Mouse (Mus musculus) liver, adult 2 months (tissue): ENCODE results near the gene Fblim1. TPM values are rescaled to one million over a fixed set of nuclear protein-coding genes. Genes with fewer than 3 reads are reported as not detected.
"Not testable (repeated sequence)": the region's sequence is repeated elsewhere in the genome, so short reads cannot be mapped to it uniquely, and the experiment has no call there.

Source experiments
- DNase-seq: peaks from one replicate; pipeline ENCODE4 v3.0.0-alpha.2; 2011; ENCODE audit warnings: low read depth, low spot score; ENCODE audit errors: extremely low read depth
- H3K27ac ChIP-seq: fragments of 200-500 bp; replicated peaks from 2 replicates; pipeline ENCODE4 v1.5.1; 2012; ENCODE audit warnings: low read depth, mild to moderate bottlenecking, control low read depth, inconsistent platforms, low read length; ENCODE audit not compliant: insufficient read depth
- H3K27me3 ChIP-seq: fragments of 200-500 bp; 2 replicates; pipeline ENCODE4 v1.6.1; 2012; ENCODE audit warnings: mild to moderate bottlenecking, moderate library complexity, low read length, inconsistent platforms; ENCODE audit not compliant: control insufficient read depth, insufficient read depth
- H3K36me3 ChIP-seq: fragments of 200-500 bp; 2 replicates; pipeline ENCODE4 v1.6.1; 2012; ENCODE audit warnings: low read length, inconsistent platforms; ENCODE audit not compliant: control insufficient read depth, insufficient read depth
- H3K4me1 ChIP-seq: fragments of 200-500 bp; 2 replicates; pipeline ENCODE4 v1.6.1; 2011; ENCODE audit warnings: low read length; ENCODE audit not compliant: control insufficient read depth, insufficient read depth
- H3K4me3 ChIP-seq: fragments of 200-500 bp; 2 replicates; pipeline ENCODE4 v1.5.1; 2011; ENCODE audit warnings: low read depth, mild to moderate bottlenecking, control low read depth, low read length, moderate library complexity; ENCODE audit not compliant: insufficient read depth
- H3K79me2 ChIP-seq: fragments of 200-500 bp; 2 replicates; pipeline ENCODE4 v1.6.1; 2012; ENCODE audit warnings: inconsistent platforms, mild to moderate bottlenecking, low read length, moderate library complexity; ENCODE audit not compliant: control insufficient read depth, insufficient read depth
- H3K9ac ChIP-seq: fragments of 200-500 bp; 2 replicates; pipeline ENCODE4 v1.6.1; 2012; ENCODE audit warnings: low read depth, mild to moderate bottlenecking, control low read depth, inconsistent platforms, low read length
- CTCF ChIP-seq: fragments of 200-500 bp; IDR thresholded peaks from 2 replicates; pipeline ENCODE4 v1.5.1; 2011; ENCODE audit warnings: low read depth, low read length, control low read depth
- POLR2A ChIP-seq: fragments of 200-500 bp; IDR thresholded peaks from 2 replicates; pipeline ENCODE4 v1.6.1; 2011; ENCODE audit warnings: low read length, control low read depth; ENCODE audit not compliant: insufficient read depth; ENCODE audit errors: extremely low read depth
- WGBS: fragments of 180-500 bp; shearing (Covaris S2); methylation state at CpG from one replicate; pipeline ENCODE4 v1.1.7; 2018; 5-methylcytosine and 5-hydroxymethylcytosine counted together
- polyA plus RNA-seq: library from polyadenylated mRNA; depleted of rRNA; stranded (reverse); fragments of >200 nt; gene quantifications from 2 replicates; pipeline ENCODE4 v1.2.3, GENCODE M21; 2012
- total RNA-seq: library from RNA; depleted of rRNA; stranded (reverse); fragments of >200 nt; gene quantifications from 2 replicates; pipeline ENCODE4 v1.2.3, GENCODE M21; 2014

The Fblim1 gene
- total and polyA plus RNA-seq, 2 experiments = 0.37 to 0.86 TPM

- WGBS = 27% methylated on average over 6 of the region's 6 CpGs
- Histone ChIP-seq H3K79me2 (no peaks in the 10 kb centered on the region), H3K27ac (peak overlapping the region; percentile 91), H3K4me1 (peaks cover 28% of the 10 kb centered on the region), H3K4me3 (peak overlapping the region; percentile 21), H3K27me3 (no peaks in the 10 kb centered on the region), H3K9ac (peak overlapping the region; percentile 59), H3K36me3 (no peaks in the 10 kb centered on the region)
- no peak for TF ChIP-seq CTCF
- TF ChIP-seq POLR2A = no peak
- peak; percentile 88 for DNase-seq
Observed at GRCm38 (mm10) chr4:141571337-141571739, 34.6 kb downstream of the Fblim1 start.

- peak overlapping the region; percentile 59 for H3K9ac ChIP-seq
Observed at GRCm38 (mm10) chr4:141570821-141571220, 35.1 kb downstream of the Fblim1 start.

GRCm38 (mm10) chr4:141570004-141570403 is 35.9 kb downstream of the Fblim1 start:
- H3K36me3 ChIP-seq = no peaks in the 10 kb centered on the region
- peaks cover 26% of the 10 kb centered on the region for H3K4me1 ChIP-seq
- H3K27ac ChIP-seq = peak overlapping the region; percentile 70
- H3K9ac ChIP-seq = no peak overlapping the region
- TF ChIP-seq POLR2A (no peak), CTCF (no peak)
- no peak overlapping the region for H3K4me3 ChIP-seq
- H3K27me3 ChIP-seq = no peaks in the 10 kb centered on the region
- peak; percentile 81 for DNase-seq
- 25% methylated on average over 6 of the region's 6 CpGs for WGBS
- no peaks in the 10 kb centered on the region for H3K79me2 ChIP-seq

More at GRCm38 (mm10) chr4:141570821-141571220, 35.1 kb downstream of the Fblim1 start:
- Histone ChIP-seq H3K36me3 (no peaks in the 10 kb centered on the region), H3K79me2 (no peaks in the 10 kb centered on the region), H3K27ac (peak overlapping the region; percentile 91), H3K27me3 (no peaks in the 10 kb centered on the region), H3K4me1 (peaks cover 28% of the 10 kb centered on the region), H3K4me3 (peak overlapping the region; percentile 21)
- DNase-seq = no peak
- TF ChIP-seq CTCF (no peak), POLR2A (no peak)
- WGBS = 54% methylated on average over 1 of the region's 1 CpGs

GRCm38 (mm10) chr4:141568966-141569365 is 36.9 kb downstream of the Fblim1 start:
- DNase-seq = no peak
- no peak overlapping the region for H3K27ac ChIP-seq
- no peak overlapping the region for H3K9ac ChIP-seq
- TF ChIP-seq CTCF (no peak), POLR2A (no peak)
- 93% methylated on average over 5 of the region's 5 CpGs for WGBS
- H3K79me2 ChIP-seq = no peaks in the 10 kb centered on the region
- H3K4me3 ChIP-seq = no peak overlapping the region
- no peaks in the 10 kb centered on the region for H3K27me3 ChIP-seq
- peaks cover 20% of the 10 kb centered on the region for H3K4me1 ChIP-seq
- H3K36me3 ChIP-seq = no peaks in the 10 kb centered on the region

- H3K36me3 ChIP-seq, H3K9ac ChIP-seq: not testable (repeated sequence)
- WGBS = 84% methylated on average over 7 of the region's 7 CpGs
Observed at GRCm38 (mm10) chr4:141567174-141567573, 38.7 kb downstream of the Fblim1 start.

GRCm38 (mm10) chr4:141566187-141566586 is 39.7 kb downstream of the Fblim1 start:
- Histone ChIP-seq H3K27me3 (no peaks in the 10 kb centered on the region), H3K4me3 (no peak overlapping the region), H3K79me2 (no peaks in the 10 kb centered on the region), H3K9ac (no peak overlapping the region), H3K36me3 (no peaks in the 10 kb centered on the region), H3K27ac (no peak overlapping the region), H3K4me1 (peaks cover 7% of the 10 kb centered on the region)
- no peak for DNase-seq
- WGBS = 94% methylated on average over 6 of the region's 6 CpGs
- TF ChIP-seq POLR2A = no peak

More at GRCm38 (mm10) chr4:141567174-141567573, 38.7 kb downstream of the Fblim1 start:
- not testable (repeated sequence) for H3K27ac ChIP-seq, DNase-seq, H3K27me3 ChIP-seq, H3K4me3 ChIP-seq, H3K79me2 ChIP-seq
- H3K4me1 ChIP-seq = peaks cover 13% of the 10 kb centered on the region
